Mouse (Mus musculus): ENCODE measurements around the gene Dnajb12. TPM values are rescaled to one million over a fixed set of nuclear protein-coding genes. Genes with fewer than 3 reads are reported as not detected.

Dnajb12 gene
- polyA plus RNA-seq, 1 experiment, result 32.7 TPM

GRCm38 (mm10) chr10:59924305-59924704, 44.9 kb downstream of the Dnajb12 start:
- H3K4me1 ChIP-seq (ENCODE audit: control insufficient read depth, insufficient read depth, low read length), result peaks cover 12% of the 10 kb centered on the region
- no peak for TF ChIP-seq CTCF (IDR thresholded peaks at IDR 0.05; ENCODE audit: low read depth, low read length)
- no peak for TF ChIP-seq POLR2A (IDR thresholded peaks at IDR 0.05; ENCODE audit: borderline replicate concordance, low read depth, low read length)

GRCm38 (mm10) chr10:59929205-59929604, 49.8 kb downstream of the Dnajb12 start:
- no peak overlapping the region for H3K27ac ChIP-seq (ENCODE audit: insufficient read depth, low read depth, low read length)
- TF ChIP-seq POLR2A (IDR thresholded peaks at IDR 0.05; ENCODE audit: borderline replicate concordance, low read depth, low read length) (no peak), CTCF (IDR thresholded peaks at IDR 0.05; ENCODE audit: low read depth, low read length) (no peak)
- peaks cover 21% of the 10 kb centered on the region for H3K4me1 ChIP-seq (ENCODE audit: control insufficient read depth, insufficient read depth, low read length)
- H3K4me3 ChIP-seq (ENCODE audit: insufficient read depth, low read length), result no peak overlapping the region

More at GRCm38 (mm10) chr10:59924305-59924704, 44.9 kb downstream of the Dnajb12 start:
- Histone ChIP-seq H3K27ac (ENCODE audit: insufficient read depth, low read depth, low read length) (no peak overlapping the region), H3K4me3 (ENCODE audit: insufficient read depth, low read length) (no peak overlapping the region)

- no peak for TF ChIP-seq POLR2A (IDR thresholded peaks at IDR 0.05; ENCODE audit: borderline replicate concordance, low read depth, low read length)
- TF ChIP-seq CTCF (IDR thresholded peaks at IDR 0.05; ENCODE audit: low read depth, low read length), result no peak
- Histone ChIP-seq H3K27ac (ENCODE audit: insufficient read depth, low read depth, low read length) (no peak overlapping the region), H3K4me1 (ENCODE audit: control insufficient read depth, insufficient read depth, low read length) (peaks cover 14% of the 10 kb centered on the region), H3K4me3 (ENCODE audit: insufficient read depth, low read length) (no peak overlapping the region)
Measured at GRCm38 (mm10) chr10:59930996-59931395, 51.6 kb downstream of the Dnajb12 start.

GRCm38 (mm10) chr10:59932521-59932920, 53.2 kb downstream of the Dnajb12 start:
- H3K4me1 ChIP-seq (ENCODE audit: control insufficient read depth, insufficient read depth, low read length), result peaks cover 20% of the 10 kb centered on the region
- no peak overlapping the region for H3K27ac ChIP-seq (ENCODE audit: insufficient read depth, low read depth, low read length)
- TF ChIP-seq CTCF (IDR thresholded peaks at IDR 0.05; ENCODE audit: low read depth, low read length) (no peak), POLR2A (IDR thresholded peaks at IDR 0.05; ENCODE audit: borderline replicate concordance, low read depth, low read length) (no peak)
- no peak overlapping the region for H3K4me3 ChIP-seq (ENCODE audit: insufficient read depth, low read length)

GRCm38 (mm10) chr10:59934039-59934438, 54.7 kb downstream of the Dnajb12 start:
- Histone ChIP-seq H3K4me3 (ENCODE audit: insufficient read depth, low read length) (no peak overlapping the region), H3K27ac (ENCODE audit: insufficient read depth, low read depth, low read length) (no peak overlapping the region), H3K4me1 (ENCODE audit: control insufficient read depth, insufficient read depth, low read length) (peaks cover 20% of the 10 kb centered on the region)
- TF ChIP-seq CTCF (IDR thresholded peaks at IDR 0.05; ENCODE audit: low read depth, low read length) (no peak), POLR2A (IDR thresholded peaks at IDR 0.05; ENCODE audit: borderline replicate concordance, low read depth, low read length) (no peak)

GRCm38 (mm10) chr10:59936058-59936856, 56.9 kb downstream of the Dnajb12 start:
- TF ChIP-seq CTCF (IDR thresholded peaks at IDR 0.05; ENCODE audit: low read depth, low read length) (no peak), POLR2A (IDR thresholded peaks at IDR 0.05; ENCODE audit: borderline replicate concordance, low read depth, low read length) (no peak)
- Histone ChIP-seq H3K27ac (ENCODE audit: insufficient read depth, low read depth, low read length) (no peak overlapping the region), H3K4me3 (ENCODE audit: insufficient read depth, low read length) (no peak overlapping the region), H3K4me1 (ENCODE audit: control insufficient read depth, insufficient read depth, low read length) (peaks cover 20% of the 10 kb centered on the region)

- TF ChIP-seq CTCF (IDR thresholded peaks at IDR 0.05; ENCODE audit: low read depth, low read length), result no peak
- no peak for TF ChIP-seq POLR2A (IDR thresholded peaks at IDR 0.05; ENCODE audit: borderline replicate concordance, low read depth, low read length)
- Histone ChIP-seq H3K4me3 (ENCODE audit: insufficient read depth, low read length) (no peak overlapping the region), H3K4me1 (ENCODE audit: control insufficient read depth, insufficient read depth, low read length) (peaks cover 17% of the 10 kb centered on the region), H3K27ac (ENCODE audit: insufficient read depth, low read depth, low read length) (no peak overlapping the region)
Measured at GRCm38 (mm10) chr10:59938662-59939061, 59.3 kb downstream of the Dnajb12 start.

GRCm38 (mm10) chr10:59939081-59939480, 59.7 kb downstream of the Dnajb12 start:
- H3K27ac ChIP-seq (ENCODE audit: insufficient read depth, low read depth, low read length), result no peak overlapping the region
- TF ChIP-seq CTCF (IDR thresholded peaks at IDR 0.05; ENCODE audit: low read depth, low read length) (no peak), POLR2A (IDR thresholded peaks at IDR 0.05; ENCODE audit: borderline replicate concordance, low read depth, low read length) (no peak)
- peaks cover 17% of the 10 kb centered on the region for H3K4me1 ChIP-seq (ENCODE audit: control insufficient read depth, insufficient read depth, low read length)
- H3K4me3 ChIP-seq (ENCODE audit: insufficient read depth, low read length), result no peak overlapping the region

GRCm38 (mm10) chr10:59942281-59942846, 63.0 kb downstream of the Dnajb12 start:
- Histone ChIP-seq H3K4me3 (ENCODE audit: insufficient read depth, low read length) (no peak overlapping the region), H3K27ac (ENCODE audit: insufficient read depth, low read depth, low read length) (no peak overlapping the region), H3K4me1 (ENCODE audit: control insufficient read depth, insufficient read depth, low read length) (peaks cover 15% of the 10 kb centered on the region)
- TF ChIP-seq CTCF (IDR thresholded peaks at IDR 0.05; ENCODE audit: low read depth, low read length) (no peak), POLR2A (IDR thresholded peaks at IDR 0.05; ENCODE audit: borderline replicate concordance, low read depth, low read length) (no peak)

GRCm38 (mm10) chr10:59942847-59943420, 63.6 kb downstream of the Dnajb12 start:
- TF ChIP-seq POLR2A (IDR thresholded peaks at IDR 0.05; ENCODE audit: borderline replicate concordance, low read depth, low read length) (no peak), CTCF (IDR thresholded peaks at IDR 0.05; ENCODE audit: low read depth, low read length) (no peak)
- H3K4me1 ChIP-seq (ENCODE audit: control insufficient read depth, insufficient read depth, low read length), result peaks cover 20% of the 10 kb centered on the region
- H3K27ac ChIP-seq (ENCODE audit: insufficient read depth, low read depth, low read length), result no peak overlapping the region
- H3K4me3 ChIP-seq (ENCODE audit: insufficient read depth, low read length), result no peak overlapping the region
